Mouse (Mus musculus): ENCODE results near the gene Sept5.

The Sept5 gene

GRCm38 (mm10) chr16:18629390-18630231, at the start of gene Sept5:
Sept5 (minus strand) TSS chr16:18629954.
- ATAC-seq (ENCODE audit: insufficient number of reproducible peaks, low FRiP score, low TSS enrichment) = peak; percentile 11

GRCm38 (mm10) chr16:18679112-18679511, 49.4 kb upstream of the Sept5 start:
- no peak for ATAC-seq (ENCODE audit: insufficient number of reproducible peaks, low FRiP score, low TSS enrichment)

- ATAC-seq (ENCODE audit: insufficient number of reproducible peaks, low FRiP score, low TSS enrichment) = no peak
Observed at GRCm38 (mm10) chr16:18677746-18678679, 48.3 kb upstream of the Sept5 start.

- ATAC-seq (ENCODE audit: insufficient number of reproducible peaks, low FRiP score, low TSS enrichment) = no peak
Observed at GRCm38 (mm10) chr16:18673005-18673404, 43.3 kb upstream of the Sept5 start.

- ATAC-seq (ENCODE audit: insufficient number of reproducible peaks, low FRiP score, low TSS enrichment) = no peak
Observed at GRCm38 (mm10) chr16:18672027-18672426, 42.3 kb upstream of the Sept5 start.

- no peak for ATAC-seq (ENCODE audit: insufficient number of reproducible peaks, low FRiP score, low TSS enrichment)
Observed at GRCm38 (mm10) chr16:18669914-18670313, 40.2 kb upstream of the Sept5 start.

- ATAC-seq (ENCODE audit: insufficient number of reproducible peaks, low FRiP score, low TSS enrichment) = no peak
Observed at GRCm38 (mm10) chr16:18658597-18658996, 28.8 kb upstream of the Sept5 start.

GRCm38 (mm10) chr16:18655372-18656098, 25.8 kb upstream of the Sept5 start:
- no peak for ATAC-seq (ENCODE audit: insufficient number of reproducible peaks, low FRiP score, low TSS enrichment)

GRCm38 (mm10) chr16:18653290-18654160, 23.8 kb upstream of the Sept5 start:
- no peak for ATAC-seq (ENCODE audit: insufficient number of reproducible peaks, low FRiP score, low TSS enrichment)

GRCm38 (mm10) chr16:18649126-18649525, 19.4 kb upstream of the Sept5 start:
- no peak for ATAC-seq (ENCODE audit: insufficient number of reproducible peaks, low FRiP score, low TSS enrichment)

GRCm38 (mm10) chr16:18645329-18645728, 15.6 kb upstream of the Sept5 start:
- no peak for ATAC-seq (ENCODE audit: insufficient number of reproducible peaks, low FRiP score, low TSS enrichment)

- ATAC-seq (ENCODE audit: insufficient number of reproducible peaks, low FRiP score, low TSS enrichment) = no peak
Observed at GRCm38 (mm10) chr16:18644485-18644884, 14.7 kb upstream of the Sept5 start.

GRCm38 (mm10) chr16:18643406-18643998, 13.7 kb upstream of the Sept5 start:
- no peak for ATAC-seq (ENCODE audit: insufficient number of reproducible peaks, low FRiP score, low TSS enrichment)

- ATAC-seq (ENCODE audit: insufficient number of reproducible peaks, low FRiP score, low TSS enrichment) = no peak
Observed at GRCm38 (mm10) chr16:18642897-18643296, 13.1 kb upstream of the Sept5 start.

GRCm38 (mm10) chr16:18642291-18642690, 12.5 kb upstream of the Sept5 start:
- no peak for ATAC-seq (ENCODE audit: insufficient number of reproducible peaks, low FRiP score, low TSS enrichment)

GRCm38 (mm10) chr16:18639382-18639929, 9.7 kb upstream of the Sept5 start:
- ATAC-seq (ENCODE audit: insufficient number of reproducible peaks, low FRiP score, low TSS enrichment) = no peak

- ATAC-seq (ENCODE audit: insufficient number of reproducible peaks, low FRiP score, low TSS enrichment) = no peak
Observed at GRCm38 (mm10) chr16:18638396-18638795, 8.6 kb upstream of the Sept5 start.

- ATAC-seq (ENCODE audit: insufficient number of reproducible peaks, low FRiP score, low TSS enrichment) = no peak
Observed at GRCm38 (mm10) chr16:18636804-18637203, 7.0 kb upstream of the Sept5 start.

GRCm38 (mm10) chr16:18636401-18636800, 6.6 kb upstream of the Sept5 start:
- ATAC-seq (ENCODE audit: insufficient number of reproducible peaks, low FRiP score, low TSS enrichment) = no peak
